Mouse (Mus musculus): ENCODE results near the gene Nusap1. TPM values are rescaled to one million over a fixed set of nuclear protein-coding genes. Genes with fewer than 3 reads are reported as not detected.

The Nusap1 gene
- polyA plus RNA-seq, 1 experiment from 2014 or later: 23.7 TPM

GRCm38 (mm10) chr2:119591247-119591646, 26.9 kb upstream of the Nusap1 start:
- no peak for DNase-seq (ENCODE audit: low spot score)
- H3K36me3 ChIP-seq (ENCODE audit: control insufficient read depth, insufficient read depth, low read length): no peaks in the 10 kb centered on the region
- no peak for ATAC-seq (ENCODE audit: low FRiP score, low TSS enrichment)
- H3K9me3 ChIP-seq (ENCODE audit: control insufficient read depth, low read length): no peaks in the 10 kb centered on the region
- 92% methylated on average over 3 of the region's 3 CpGs for WGBS
- no peak overlapping the region for H3K9ac ChIP-seq (ENCODE audit: low read length)
- H3K27me3 ChIP-seq (ENCODE audit: control insufficient read depth, insufficient read depth, low read length): no peaks in the 10 kb centered on the region
- no peak overlapping the region for H3K4me3 ChIP-seq (ENCODE audit: low read depth, low read length)
- no peak overlapping the region for H3K4me2 ChIP-seq (replicated peaks; ENCODE audit: low read depth)
- H3K27ac ChIP-seq (replicated peaks): no peak overlapping the region
- peak; percentile 46 for TF ChIP-seq CTCF (IDR thresholded peaks at IDR 0.05; ENCODE audit: low read depth)
- no peak for TF ChIP-seq EP300 (optimal IDR thresholded peaks at IDR 0.05)
- no peaks in the 10 kb centered on the region for H3K4me1 ChIP-seq (replicated peaks; ENCODE audit: control insufficient read depth, insufficient read depth)

- peak; percentile 35 for ATAC-seq (ENCODE audit: low FRiP score, low TSS enrichment)
- 6% methylated on average over 7 of the region's 7 CpGs for WGBS
Observed at GRCm38 (mm10) chr2:119593765-119594112, 24.4 kb upstream of the Nusap1 start.

GRCm38 (mm10) chr2:119594113-119594981, 23.8 kb upstream of the Nusap1 start:
- TF ChIP-seq EP300 (optimal IDR thresholded peaks at IDR 0.05): peak; percentile 88
- TF ChIP-seq CTCF (IDR thresholded peaks at IDR 0.05; ENCODE audit: low read depth): peak; percentile 35; the same call in 1 of the 2 replicates
- H3K27me3 ChIP-seq (ENCODE audit: control insufficient read depth, insufficient read depth, low read length): no peaks in the 10 kb centered on the region
- peak overlapping the region; percentile 98 for H3K9ac ChIP-seq (ENCODE audit: low read length)
- H3K9me3 ChIP-seq (ENCODE audit: control insufficient read depth, low read length): no peaks in the 10 kb centered on the region
- peak overlapping the region; percentile 98 for H3K4me3 ChIP-seq (ENCODE audit: low read depth, low read length)
- DNase-seq (ENCODE audit: low spot score) (peak; percentile 97), ATAC-seq (ENCODE audit: low FRiP score, low TSS enrichment) (peak; percentile 95)
- H3K27ac ChIP-seq (replicated peaks): peak overlapping the region; percentile 99
- WGBS: under 1% methylated on average over 60 of the region's 61 CpGs
- no peaks in the 10 kb centered on the region for H3K4me1 ChIP-seq (replicated peaks; ENCODE audit: control insufficient read depth, insufficient read depth)
- H3K4me2 ChIP-seq (replicated peaks; ENCODE audit: low read depth): peak overlapping the region; percentile 63
- 0 out of 2 replicates have a peak, but pooled peaks cover 3% of the 10 kb centered on the region for H3K36me3 ChIP-seq (ENCODE audit: control insufficient read depth, insufficient read depth, low read length)

More at GRCm38 (mm10) chr2:119593765-119594112, 24.4 kb upstream of the Nusap1 start:
- H3K27me3 ChIP-seq (ENCODE audit: control insufficient read depth, insufficient read depth, low read length): no peaks in the 10 kb centered on the region
- DNase-seq (ENCODE audit: low spot score): no peak
- TF ChIP-seq CTCF (IDR thresholded peaks at IDR 0.05; ENCODE audit: low read depth): no peak
- TF ChIP-seq EP300 (optimal IDR thresholded peaks at IDR 0.05): no peak
- peak overlapping the region; percentile 99 for H3K27ac ChIP-seq (replicated peaks)
- peak overlapping the region; percentile 50; the same call in 1 of the 2 replicates for H3K9ac ChIP-seq (ENCODE audit: low read length)
- no peaks in the 10 kb centered on the region for H3K9me3 ChIP-seq (ENCODE audit: control insufficient read depth, low read length)
- H3K4me2 ChIP-seq (replicated peaks; ENCODE audit: low read depth): peak overlapping the region; percentile 47
- no peaks in the 10 kb centered on the region for H3K4me1 ChIP-seq (replicated peaks; ENCODE audit: control insufficient read depth, insufficient read depth)
- H3K36me3 ChIP-seq (ENCODE audit: control insufficient read depth, insufficient read depth, low read length): 0 out of 2 replicates have a peak, but pooled peaks cover 3% of the 10 kb centered on the region
- H3K4me3 ChIP-seq (ENCODE audit: low read depth, low read length): peak overlapping the region; percentile 98

GRCm38 (mm10) chr2:119595308-119595707, 22.8 kb upstream of the Nusap1 start:
- DNase-seq (ENCODE audit: low spot score): no peak
- TF ChIP-seq CTCF (IDR thresholded peaks at IDR 0.05; ENCODE audit: low read depth): no peak
- TF ChIP-seq EP300 (optimal IDR thresholded peaks at IDR 0.05): no peak
- no peak overlapping the region for H3K9ac ChIP-seq (ENCODE audit: low read length)
- H3K27me3 ChIP-seq (ENCODE audit: control insufficient read depth, insufficient read depth, low read length): no peaks in the 10 kb centered on the region
- 16% methylated on average over 4 of the region's 4 CpGs for WGBS
- no peaks in the 10 kb centered on the region for H3K9me3 ChIP-seq (ENCODE audit: control insufficient read depth, low read length)
- peaks cover 9% of the 10 kb centered on the region; the same call in 1 of the 2 replicates for H3K36me3 ChIP-seq (ENCODE audit: control insufficient read depth, insufficient read depth, low read length)
- peak overlapping the region; percentile 98 for H3K4me3 ChIP-seq (ENCODE audit: low read depth, low read length)
- H3K4me2 ChIP-seq (replicated peaks; ENCODE audit: low read depth): peak overlapping the region; percentile 63
- no peaks in the 10 kb centered on the region for H3K4me1 ChIP-seq (replicated peaks; ENCODE audit: control insufficient read depth, insufficient read depth)
- ATAC-seq (ENCODE audit: low FRiP score, low TSS enrichment): no peak
- no peak overlapping the region for H3K27ac ChIP-seq (replicated peaks)

- Histone ChIP-seq H3K4me1 (replicated peaks; ENCODE audit: control insufficient read depth, insufficient read depth) (no peaks in the 10 kb centered on the region), H3K9me3 (ENCODE audit: control insufficient read depth, low read length) (no peaks in the 10 kb centered on the region), H3K36me3 (ENCODE audit: control insufficient read depth, insufficient read depth, low read length) (peaks cover 9% of the 10 kb centered on the region; the same call in 1 of the 2 replicates), H3K27me3 (ENCODE audit: control insufficient read depth, insufficient read depth, low read length) (no peaks in the 10 kb centered on the region), H3K4me3 (ENCODE audit: low read depth, low read length) (no peak overlapping the region), H3K4me2 (replicated peaks; ENCODE audit: low read depth) (no peak overlapping the region), H3K27ac (replicated peaks) (no peak overlapping the region), H3K9ac (ENCODE audit: low read length) (no peak overlapping the region)
- WGBS: 90% methylated on average over 8 of the region's 8 CpGs
- no peak for DNase-seq (ENCODE audit: low spot score)
- ATAC-seq (ENCODE audit: low FRiP score, low TSS enrichment): no peak
- TF ChIP-seq CTCF (IDR thresholded peaks at IDR 0.05; ENCODE audit: low read depth) (no peak), EP300 (optimal IDR thresholded peaks at IDR 0.05) (no peak)
Observed at GRCm38 (mm10) chr2:119596781-119597330, 21.2 kb upstream of the Nusap1 start.

Measured in stomach, postnatal 0 days (tissue).